Mouse (Mus musculus): Measurements from ENCODE around the gene Nup107.

Nup107 gene

DNA sequence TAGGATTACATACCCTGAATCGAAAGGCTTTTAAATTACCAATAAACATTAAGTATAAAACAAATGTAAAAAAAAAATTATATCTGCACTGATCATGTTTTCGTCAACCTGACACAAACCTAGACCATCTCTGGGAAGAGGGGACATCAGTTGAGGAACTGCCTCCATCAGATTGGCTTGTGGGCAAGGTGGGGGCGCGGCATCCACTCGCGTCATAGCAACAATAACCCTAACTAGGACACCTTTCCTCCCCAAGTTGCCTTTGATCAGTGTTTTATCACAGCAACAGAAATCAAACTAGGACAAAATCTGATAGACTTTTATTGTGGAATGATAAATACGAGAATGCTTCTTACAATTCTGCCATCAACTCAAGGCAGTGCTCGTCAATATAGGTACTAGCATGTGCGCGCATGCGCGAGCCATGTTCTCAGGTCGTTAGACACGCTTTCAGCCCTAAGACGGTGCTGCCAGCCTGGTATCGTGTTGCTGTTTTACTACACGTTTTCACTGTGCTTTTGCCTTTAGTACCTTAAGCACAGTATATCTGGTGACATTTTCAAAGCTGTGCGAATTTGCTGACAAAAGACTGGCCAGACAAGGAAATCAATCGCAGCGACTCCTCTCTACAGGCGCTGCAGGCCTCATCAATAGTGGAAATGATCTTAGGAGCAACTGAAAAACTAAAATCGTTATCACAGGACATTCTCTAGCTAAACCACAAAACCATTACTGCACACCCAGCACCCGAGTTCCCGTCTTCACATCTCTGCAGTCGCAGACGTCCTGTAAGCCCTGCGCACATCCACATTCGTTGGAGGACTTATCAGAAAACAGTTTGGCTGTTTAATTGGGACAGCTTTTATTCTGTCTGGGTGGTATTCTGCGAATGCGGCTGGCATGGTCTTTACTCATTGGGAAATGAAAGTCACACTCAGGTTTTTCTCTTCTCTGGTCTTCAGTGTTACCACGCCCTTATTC is 11.7 kb upstream of the Nup107 start:
- in situ Hi-C loops (cut with MseI, MboI), result no loop called here

DNA sequence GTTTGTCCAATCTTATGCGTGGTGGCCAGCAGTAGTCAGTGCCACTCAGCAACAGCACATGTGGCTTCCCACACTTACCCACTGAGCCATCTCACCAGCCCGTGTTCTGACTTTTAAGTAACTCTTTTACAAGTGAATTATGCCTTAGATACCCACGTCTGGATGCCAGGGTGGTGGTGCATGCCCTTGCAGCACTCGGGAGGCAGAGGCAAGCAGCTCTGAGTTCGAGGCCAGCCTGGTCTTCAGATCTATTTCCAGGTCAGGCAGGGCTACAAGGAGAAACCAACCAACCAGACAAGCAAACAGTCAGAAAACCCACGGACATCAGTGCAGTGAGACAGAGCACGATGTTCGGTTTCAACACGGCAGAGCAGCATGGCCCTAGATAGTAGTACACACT is 9.4 kb upstream of the Nup107 start:
- in situ Hi-C loops (cut with MseI, MboI), result no loop called here

DNA sequence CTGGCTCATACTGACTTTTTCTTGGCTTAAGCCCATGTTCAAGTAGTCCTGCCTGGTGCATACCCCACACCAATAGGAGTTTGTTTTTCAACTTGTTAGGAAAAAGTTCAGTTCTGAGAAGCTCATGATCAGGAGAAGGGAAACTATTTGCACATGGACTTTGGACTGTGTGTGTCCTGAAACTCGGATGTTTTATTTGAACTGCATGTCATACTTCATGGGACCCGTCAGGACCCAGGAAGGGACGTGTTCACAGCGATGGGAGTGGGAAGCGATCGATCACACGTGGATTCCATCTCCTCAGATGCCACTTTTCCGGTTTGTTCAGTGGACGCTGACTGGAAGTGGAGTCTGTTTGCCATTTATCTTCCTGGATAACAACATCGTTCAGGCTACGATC is 7.3 kb upstream of the Nup107 start:
- in situ Hi-C loops (cut with MseI, MboI), result no loop called here

DNA sequence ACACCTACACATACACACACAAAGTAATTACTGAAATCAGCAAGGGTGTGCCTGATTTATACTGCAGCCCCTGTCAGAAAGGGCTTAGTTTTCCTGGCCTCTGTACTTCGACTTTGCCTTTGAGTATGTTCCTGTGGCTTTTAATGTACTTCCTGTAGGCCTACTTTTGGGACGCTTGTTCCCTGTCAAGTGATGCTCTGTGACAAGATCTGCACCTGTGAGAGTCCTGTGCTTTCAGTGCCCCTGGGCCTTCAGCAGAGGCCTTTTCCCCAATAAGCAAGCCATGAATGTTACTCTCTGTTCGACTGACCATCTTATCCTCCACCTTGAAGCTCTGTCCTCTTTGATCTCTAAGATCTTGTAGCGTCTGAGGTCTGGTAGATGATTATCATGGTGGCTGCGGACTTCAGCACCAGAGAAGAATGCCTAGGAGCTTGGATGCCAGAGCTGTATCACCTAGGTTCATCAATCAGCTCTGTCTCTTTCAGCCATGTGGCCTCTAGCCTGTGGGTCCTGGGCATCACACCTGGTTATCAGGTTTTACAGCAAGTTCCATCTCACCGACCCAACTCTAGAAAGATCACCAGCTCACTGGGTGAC is 6.0 kb upstream of the Nup107 start:
- in situ Hi-C loops (cut with MseI, MboI), result no loop called here

DNA sequence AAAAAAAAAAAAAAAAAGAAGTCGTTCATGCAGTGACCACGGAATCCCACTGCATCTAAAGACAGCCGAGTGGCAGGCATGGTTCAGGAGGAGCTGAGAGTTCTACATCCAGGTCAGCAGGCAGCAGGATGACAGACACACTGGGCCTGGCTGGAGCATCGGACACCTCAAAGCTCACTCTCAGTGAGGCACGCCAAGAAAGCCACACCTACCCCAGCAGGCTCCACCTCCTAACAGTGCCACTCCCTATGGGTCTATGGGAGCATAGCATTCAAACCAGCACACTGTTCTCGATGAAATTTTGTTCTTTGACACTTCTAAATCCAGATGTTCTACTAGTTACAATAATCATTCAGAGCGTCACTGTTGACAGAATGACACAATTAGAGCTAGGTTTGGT is 5.2 kb upstream of the Nup107 start:
- in situ Hi-C loops (cut with MseI, MboI), result no loop called here

DNA sequence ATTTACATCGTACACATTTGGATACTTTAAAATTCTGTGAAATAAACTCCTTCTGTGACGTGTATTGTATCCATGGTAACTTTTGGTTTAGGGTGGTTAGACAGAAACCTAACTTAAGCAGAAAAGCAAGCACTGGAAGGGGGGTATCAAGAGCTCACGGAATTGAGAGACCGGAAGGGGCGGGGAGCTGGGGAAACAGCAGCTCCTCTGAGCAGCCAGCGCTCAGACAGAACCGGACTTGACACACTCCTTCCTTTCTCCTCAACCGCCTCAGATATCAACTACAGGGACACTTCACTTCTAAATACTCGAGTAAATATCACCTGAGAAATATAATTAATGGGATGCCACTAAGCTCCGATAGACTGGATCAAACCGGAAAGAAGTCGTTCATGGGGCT is 4.6 kb upstream of the Nup107 start:
- in situ Hi-C loops (cut with MseI, MboI), result no loop called here

DNA sequence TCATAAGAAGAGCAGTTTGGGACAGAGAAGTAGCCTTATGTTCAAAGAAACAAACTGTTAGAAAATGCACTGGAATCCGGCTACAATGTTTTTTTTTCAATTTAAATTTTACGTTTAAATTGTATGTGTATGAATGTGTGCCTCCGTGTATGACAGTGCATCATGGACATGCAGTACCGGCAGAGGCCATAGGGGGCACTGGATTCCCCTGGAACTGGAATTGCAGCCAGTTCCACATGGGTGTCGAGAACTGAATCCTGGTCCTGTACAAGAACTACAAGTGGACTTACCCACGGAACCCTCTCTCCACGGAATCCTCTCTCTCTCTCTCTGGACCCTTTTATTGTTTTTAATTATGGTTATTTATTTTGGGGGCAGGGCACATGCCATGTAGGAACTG is 3.7 kb upstream of the Nup107 start:
- in situ Hi-C loops (cut with MseI, MboI), result no loop called here

DNA sequence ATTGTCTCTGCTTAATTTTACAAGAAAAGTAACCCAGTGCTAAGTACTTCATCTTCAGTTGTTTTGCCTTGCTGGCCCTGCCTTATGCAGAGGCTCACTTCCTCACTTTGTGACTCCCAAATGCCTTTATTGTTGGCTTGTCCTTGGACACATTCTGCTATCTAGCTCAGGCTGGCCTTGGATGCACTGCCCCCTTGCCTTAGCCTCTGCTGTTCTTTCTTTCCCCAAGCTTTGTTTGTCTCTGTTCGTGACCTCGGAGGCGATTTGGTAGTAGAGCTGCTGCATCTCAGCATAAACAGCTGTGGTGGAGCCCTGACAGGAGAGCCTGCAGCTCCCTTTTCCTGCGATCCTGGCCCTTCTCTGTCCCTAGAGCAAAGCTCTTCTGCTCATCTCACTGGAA is 2.7 kb upstream of the Nup107 start:
- in situ Hi-C loops (cut with MseI, MboI), result no loop called here

- in situ Hi-C loops (cut with MseI, MboI), result no loop called here
These were observed 1.0 kb upstream of the Nup107 start for GRCm38 (mm10) chr10:117793436-117794030.

DNA sequence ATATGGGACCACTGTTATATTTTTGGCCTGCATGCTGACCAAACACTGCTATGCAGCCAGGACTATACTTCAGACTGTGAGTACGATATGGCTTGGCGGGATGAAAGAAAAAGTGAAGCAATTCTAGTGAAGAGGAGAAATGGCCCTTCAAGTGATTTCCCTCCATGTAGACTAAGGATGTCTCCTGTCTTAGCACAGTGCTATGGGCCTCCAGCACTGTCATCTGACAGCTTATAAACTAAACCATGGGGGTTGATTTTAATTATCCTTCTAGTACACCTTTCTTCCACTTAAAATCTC is 1.4 kb downstream of the Nup107 start:
- in situ Hi-C loops (cut with MseI, MboI), result no loop called here

- in situ Hi-C loops (cut with MseI, MboI), result no loop called here
These were observed 1.9 kb downstream of the Nup107 start for GRCm38 (mm10) chr10:117790421-117791170.

GRCm38 (mm10) chr10:117790011-117790410 is 2.5 kb downstream of the Nup107 start:
- in situ Hi-C loops (cut with MseI, MboI), result no loop called here

- in situ Hi-C loops (cut with MseI, MboI), result no loop called here
These were observed 7.9 kb downstream of the Nup107 start for GRCm38 (mm10) chr10:117784646-117785045.

DNA sequence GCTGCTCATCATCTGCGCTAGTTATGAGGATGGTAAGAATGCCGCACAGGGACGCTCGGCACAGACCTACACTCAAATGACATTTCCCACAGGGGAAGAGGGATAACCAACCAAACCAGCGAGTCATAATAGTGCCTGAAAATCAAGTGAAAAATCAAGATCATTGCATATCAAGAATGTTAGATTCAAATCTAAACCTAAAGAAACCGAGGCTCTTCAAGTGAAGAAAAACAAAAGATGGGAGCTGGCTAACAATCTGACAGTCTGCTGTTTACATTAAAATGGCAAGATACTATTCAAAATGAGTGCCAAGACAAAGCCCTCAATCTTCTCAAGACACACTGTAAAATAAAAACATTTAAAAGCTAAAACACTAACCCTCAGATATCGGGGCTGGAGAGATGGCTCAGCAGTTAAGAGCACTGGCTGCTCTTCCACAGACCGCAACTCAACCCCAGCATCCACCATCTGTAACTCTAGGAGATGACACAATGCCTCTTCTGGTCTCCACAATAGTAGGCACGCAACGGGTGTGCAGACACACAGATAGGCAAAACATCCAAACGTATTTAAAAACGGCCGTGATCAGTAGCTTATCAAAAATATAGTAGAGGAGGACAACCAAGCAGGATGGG is 8.6 kb downstream of the Nup107 start:
- in situ Hi-C loops (cut with MseI, MboI), result no loop called here

DNA sequence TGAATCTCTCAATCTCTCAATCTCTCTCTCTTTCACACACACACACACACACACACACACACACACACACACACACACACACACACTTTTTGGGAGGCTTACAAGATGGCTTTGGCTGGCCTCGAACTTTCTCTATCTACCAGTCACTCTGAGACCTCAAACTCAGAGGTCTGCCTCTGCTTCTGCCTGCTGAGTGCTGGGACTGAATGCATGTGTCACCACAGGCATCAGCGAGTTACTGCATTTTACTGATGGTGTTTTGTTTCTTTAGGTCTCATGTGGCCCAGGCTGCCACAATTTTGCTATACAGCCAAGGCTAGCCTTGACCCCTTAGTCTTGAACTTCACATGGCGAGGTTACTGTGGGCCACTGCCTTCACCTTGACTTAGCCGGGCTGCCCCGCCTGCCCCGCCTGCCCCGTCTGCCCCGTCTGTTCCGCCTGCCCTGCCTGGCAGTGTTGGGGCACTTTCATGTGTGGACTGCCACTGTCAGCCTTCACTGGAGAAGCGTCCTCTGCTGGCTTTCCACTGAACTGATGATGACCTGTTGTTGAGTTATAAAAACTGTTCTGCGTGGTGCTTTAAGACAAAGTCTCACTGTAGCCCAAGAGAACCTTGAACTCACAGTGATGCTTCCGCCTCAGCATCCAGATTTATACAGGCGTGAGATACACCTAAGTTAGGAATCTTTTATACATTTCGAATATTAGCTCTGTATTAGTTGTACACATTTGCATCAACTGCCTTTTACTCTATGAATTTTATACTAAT is 9.8 kb downstream of the Nup107 start:
- in situ Hi-C loops (cut with MseI, MboI), result no loop called here

DNA sequence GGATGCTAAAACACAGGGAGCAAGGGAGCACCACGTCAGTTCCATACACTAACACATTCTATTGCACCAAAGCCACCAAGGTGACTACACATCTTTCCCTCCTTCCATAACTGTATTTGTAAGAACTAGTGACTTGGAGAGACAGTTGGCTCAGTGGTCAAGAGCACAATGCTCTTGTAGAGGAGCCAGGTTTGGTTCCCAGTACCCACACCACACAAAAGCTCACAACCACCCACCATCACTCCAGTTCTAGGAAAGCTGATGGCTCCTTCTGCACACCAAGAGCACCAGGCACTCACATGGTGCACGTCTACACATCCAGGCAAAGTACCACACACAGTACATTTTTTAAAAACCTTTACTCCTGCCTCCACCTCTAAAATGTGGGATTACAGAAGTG is 10.4 kb downstream of the Nup107 start:
- in situ Hi-C loops (cut with MseI, MboI), result no loop called here

DNA sequence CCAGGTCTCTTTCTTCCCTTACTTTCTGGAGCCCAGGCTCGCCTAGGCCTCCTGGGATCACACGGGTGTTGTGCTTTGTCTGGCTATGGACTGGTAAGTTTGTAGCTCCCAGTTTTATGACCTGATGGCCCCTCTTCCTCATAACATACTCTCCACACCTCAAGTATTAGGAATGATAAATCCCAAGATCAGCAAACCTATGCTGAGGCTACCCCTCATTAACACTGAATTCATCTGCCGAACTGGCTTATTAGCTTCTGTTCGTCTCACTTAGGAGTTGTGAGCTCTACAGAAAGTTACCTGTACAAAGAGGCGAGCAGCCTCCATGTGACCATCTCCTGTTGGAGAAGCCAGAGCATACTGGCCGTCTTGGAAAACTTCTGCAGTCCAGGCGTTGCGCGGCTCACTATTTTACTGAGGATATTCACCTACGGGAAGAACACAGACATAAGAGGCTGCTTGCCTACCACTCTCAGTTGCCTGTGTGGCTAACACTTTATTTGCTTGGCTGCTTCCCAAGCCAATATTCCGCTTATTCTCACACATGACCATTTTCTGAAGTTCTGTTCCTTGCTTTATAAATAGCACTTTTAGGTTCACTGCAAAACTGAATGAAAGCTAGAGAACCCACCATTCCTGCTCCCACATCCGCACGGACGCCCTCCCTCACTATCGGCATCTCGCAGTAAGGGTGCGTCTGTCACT is 11.3 kb downstream of the Nup107 start:
- in situ Hi-C loops (cut with MseI, MboI), result no loop called here

- in situ Hi-C loops (cut with MseI, MboI), result no loop called here
These were observed 12.1 kb downstream of the Nup107 start for GRCm38 (mm10) chr10:117780306-117780911.

- in situ Hi-C loops (cut with MseI, MboI), result no loop called here
These were observed 12.8 kb downstream of the Nup107 start for GRCm38 (mm10) chr10:117779581-117780305.
